Mouse (Mus musculus) cerebellum, postnatal 14 days (tissue): ENCODE measurements around the gene Zdhhc17.

Source experiments
- DNase-seq, 2 experiments: peaks; one replicate each; pipeline ENCODE4 v3.0.0; 2021; ENCODE audit warnings: mixed read lengths in 2 of 2

Zdhhc17 gene

GRCm38 (mm10) chr10:110918414-110919391 lies 91.2 kb downstream of the Zdhhc17 start:
- DNase-seq = peak in 1 of 2 experiments; percentile 15

GRCm38 (mm10) chr10:110917521-110917920 lies 92.4 kb downstream of the Zdhhc17 start:
- no peak for DNase-seq

DNA sequence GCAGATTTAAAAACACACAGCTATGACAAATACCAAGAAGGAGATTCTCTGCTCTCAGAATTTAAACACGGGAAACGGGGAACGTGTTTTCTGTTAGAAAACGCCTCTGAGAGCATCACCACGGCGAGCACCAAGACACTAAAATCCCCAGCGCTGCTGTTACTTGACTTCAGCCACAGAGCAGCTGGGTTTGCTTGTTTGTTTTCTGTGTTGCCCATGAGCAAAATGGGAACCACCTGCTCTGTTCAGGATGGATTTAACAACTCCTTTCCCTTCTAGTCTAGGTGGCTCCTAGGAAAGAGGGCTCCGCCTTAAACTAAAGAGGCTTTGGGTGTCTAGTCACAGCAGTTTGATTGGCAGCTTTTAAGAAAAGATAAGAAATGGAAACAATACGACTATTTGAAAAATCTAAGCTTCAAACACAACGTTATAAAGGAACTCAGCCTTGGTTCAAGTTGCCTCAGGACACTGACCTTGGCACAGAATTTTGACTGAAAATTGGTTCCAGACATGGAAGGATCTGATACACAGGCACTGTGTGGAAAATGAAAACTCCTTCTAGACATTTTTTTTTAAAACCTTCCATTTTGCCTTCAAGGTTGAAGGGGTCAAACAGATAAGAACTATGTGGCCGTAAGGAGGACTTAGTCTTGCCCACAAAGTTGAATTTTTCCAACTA lies 93.1 kb downstream of the Zdhhc17 start:
- no peak for DNase-seq

DNA sequence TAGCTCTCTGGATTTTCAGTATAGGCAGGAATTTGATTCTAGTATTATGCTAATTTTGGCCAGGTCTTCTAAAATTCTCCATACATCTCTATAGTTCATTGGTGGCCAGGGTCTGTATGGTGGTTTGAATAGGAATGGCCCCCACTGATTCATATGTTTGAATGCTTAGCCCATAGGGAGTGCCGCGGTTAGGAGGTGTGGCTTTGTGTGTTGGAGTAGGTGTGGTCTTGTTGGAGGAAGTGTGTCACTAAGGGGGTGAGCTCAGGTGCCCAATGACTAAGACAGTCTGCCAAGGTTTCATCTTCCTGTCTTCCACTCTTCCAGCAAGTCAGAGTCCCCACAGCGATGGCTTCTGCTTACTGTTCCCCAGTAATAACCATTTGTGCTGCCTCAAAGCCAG lies 106.1 kb downstream of the Zdhhc17 start:
- DNase-seq = no peak

DNA sequence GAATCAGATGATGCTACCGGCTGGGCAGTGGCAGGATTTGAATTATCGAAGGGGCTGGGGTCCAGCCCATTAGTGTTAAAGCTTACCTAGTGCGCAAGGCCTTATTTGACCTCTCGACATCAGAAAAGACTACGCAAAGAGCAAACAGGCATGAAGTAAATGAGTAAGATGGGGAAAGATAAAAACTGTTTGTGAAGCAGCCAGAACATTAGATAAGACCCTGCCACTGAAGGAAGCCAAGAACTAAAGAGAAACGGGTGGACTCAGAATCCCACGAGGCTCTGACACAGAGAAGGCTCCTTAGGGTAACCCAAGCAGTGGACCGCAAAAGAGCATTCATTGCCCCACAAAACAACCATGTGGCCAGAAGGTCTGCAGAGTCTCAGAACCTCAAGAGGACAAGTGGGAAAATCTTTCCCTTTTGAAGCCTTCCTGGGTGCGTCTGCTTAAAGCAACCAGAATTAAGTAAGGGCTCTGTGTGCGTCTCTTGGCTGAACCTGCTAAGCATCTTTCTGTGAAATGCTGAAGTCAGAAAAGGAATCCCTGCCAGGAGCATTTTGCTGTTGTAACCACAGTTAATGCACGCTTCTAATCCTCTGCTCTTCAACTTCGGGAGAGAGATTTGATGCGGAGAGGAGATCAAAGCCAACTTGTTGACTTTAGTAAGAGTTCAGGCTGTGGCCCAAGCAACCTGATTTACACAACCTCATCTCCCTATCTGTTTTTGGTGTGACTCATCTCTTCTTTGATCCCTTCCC lies 110.0 kb downstream of the Zdhhc17 start:
- DNase-seq = no peak
